Mouse (Mus musculus): Measurements from ENCODE around the gene 3110001I22Rik. TPM values are rescaled to one million over a fixed set of nuclear protein-coding genes. Genes with fewer than 3 reads are reported as not detected.

The 3110001I22Rik gene
- polyA plus RNA-seq, 1 experiment from 2014 or later = 9.6 TPM

Other genes with a start within 250 kb of the 3110001I22Rik start
- 45.7 and 47.2 TPM in 2 replicates for gene Parn, start 3.8 kb upstream of the 3110001I22Rik start, polyA plus RNA-seq (2016; fragmentation: Nextera tagmentation; extraction: Ambion mirVana)
- 38.8 and 41.7 TPM in 2 replicates for gene Bfar, start 71 bp upstream of the 3110001I22Rik start, polyA plus RNA-seq (2016; fragmentation: Nextera tagmentation; extraction: Ambion mirVana)
- 0.14 TPM in 1 of 2 replicates, not detected in the other for gene Pla2g10, start 59.1 kb downstream of the 3110001I22Rik start, polyA plus RNA-seq (2016; fragmentation: Nextera tagmentation; extraction: Ambion mirVana)
- 101 and 114 TPM in 2 replicates for gene Rrn3, start 108.8 kb downstream of the 3110001I22Rik start, polyA plus RNA-seq (2016; fragmentation: Nextera tagmentation; extraction: Ambion mirVana)
- 129 and 145 TPM in 2 replicates for gene Ntan1, start 146.9 kb downstream of the 3110001I22Rik start, polyA plus RNA-seq (2016; fragmentation: Nextera tagmentation; extraction: Ambion mirVana)
- 63.5 and 71.2 TPM in 2 replicates for gene Pdxdc1, start 231.2 kb downstream of the 3110001I22Rik start, polyA plus RNA-seq (2016; fragmentation: Nextera tagmentation; extraction: Ambion mirVana)
- gene Mpv17l, start 231.2 kb downstream of the 3110001I22Rik start, polyA plus RNA-seq (2016; fragmentation: Nextera tagmentation; extraction: Ambion mirVana) = 2.9 and 3.2 TPM in 2 replicates